Mouse (Mus musculus) hindbrain, embryonic 10.5 days (tissue): Measurements from ENCODE around the gene Wfikkn2. TPM values are rescaled to one million over a fixed set of nuclear protein-coding genes. Genes with fewer than 3 reads are reported as not detected.
A peak's percentile ranks its signal among the peaks of the same experiment; 100 is the strongest.
"Not testable (repeated sequence)": the region's sequence is repeated elsewhere in the genome, so short reads cannot be mapped to it uniquely, and the experiment has no call there.

ENCODE experiments used
- DNase-seq: peaks from one replicate; pipeline ENCODE4 v3.0.0-alpha.2; 2017; ENCODE audit warnings: low spot score
- H3K27ac ChIP-seq: fragments of 300-500 bp; sonication (generic); 2 replicates; pipeline ENCODE4 v1.5.1; 2016; ENCODE audit warnings: mild to moderate bottlenecking, moderate library complexity
- H3K27me3 ChIP-seq: fragments of 300-500 bp; sonication (generic); 2 replicates; pipeline ENCODE4 v1.6.1; 2016; ENCODE audit warnings: mild to moderate bottlenecking; ENCODE audit not compliant: poor library complexity, insufficient read depth, severe bottlenecking
- H3K36me3 ChIP-seq: fragments of 300-500 bp; sonication (generic); 2 replicates; pipeline ENCODE4 v1.6.1; 2016; ENCODE audit warnings: mild to moderate bottlenecking, moderate library complexity
- H3K4me1 ChIP-seq: fragments of 300-500 bp; sonication (generic); replicated peaks from 2 replicates; pipeline ENCODE4 v1.6.1; 2016; ENCODE audit warnings: mild to moderate bottlenecking
- H3K4me3 ChIP-seq: fragments of 300-500 bp; sonication (generic); 2 replicates; pipeline ENCODE4 v1.5.1; 2016; ENCODE audit warnings: mild to moderate bottlenecking, moderate library complexity
- H3K9me3 ChIP-seq: fragments of 300-500 bp; sonication (generic); 2 replicates; pipeline ENCODE4 v1.6.1; 2016; ENCODE audit warnings: mild to moderate bottlenecking, moderate library complexity
- WGBS: fragments of 180-500 bp; shearing (Covaris S2); methylation state at CpG from one replicate; pipeline ENCODE4 v1.1.7; 2016; 5-methylcytosine and 5-hydroxymethylcytosine counted together
- polyA plus RNA-seq: library from polyadenylated mRNA; unstranded; fragments of >200 nt; fragmentation: Nextera tagmentation; extraction: Ambion mirVana; gene quantifications from 2 replicates; pipeline ENCODE4 v1.2.1, GENCODE M21; 2016

Gene Wfikkn2
- polyA plus RNA-seq, 1 experiment from 2014 or later: 2.0 TPM

DNA sequence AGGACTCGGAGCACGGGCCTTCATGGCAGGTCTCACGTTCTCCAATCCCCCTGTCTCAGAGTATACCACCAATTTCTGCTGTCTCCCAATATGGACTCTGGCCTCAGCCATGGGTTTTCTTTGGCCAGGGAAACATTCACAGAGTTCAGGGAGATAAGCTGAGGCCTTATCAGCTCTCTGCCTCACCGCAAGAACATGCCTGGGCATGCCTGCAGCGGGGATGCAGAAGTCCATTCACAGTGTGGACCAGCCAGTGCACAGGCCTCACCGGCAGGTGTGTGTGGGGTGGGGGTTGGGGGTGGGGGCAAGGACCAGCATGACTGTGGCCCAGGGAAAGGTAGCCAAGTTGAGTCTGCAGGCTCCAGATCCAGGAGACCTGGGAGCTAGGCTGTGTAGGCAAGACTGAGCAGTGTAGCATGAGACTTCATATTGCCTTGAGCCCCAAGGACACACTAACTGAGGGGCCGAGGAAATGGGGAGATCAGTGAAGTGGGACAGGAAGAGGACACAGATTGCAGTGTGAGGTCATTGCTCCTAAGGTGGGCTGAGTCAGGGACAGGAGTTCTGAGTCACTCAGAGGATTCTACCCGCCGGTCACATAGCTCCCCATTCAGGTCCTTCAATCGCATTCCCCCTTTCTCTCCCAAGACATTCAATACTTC lies 28.5 kb upstream of the Wfikkn2 start:
- H3K4me1 ChIP-seq: peaks cover 15% of the 10 kb centered on the region
- H3K27me3 ChIP-seq: 0 out of 2 replicates have a peak, but pooled peaks cover 9% of the 10 kb centered on the region
- no peak overlapping the region for H3K4me3 ChIP-seq
- peak overlapping the region; percentile 41 for H3K27ac ChIP-seq
- DNase-seq: no peak
- no peaks in the 10 kb centered on the region for H3K9me3 ChIP-seq
- 95% methylated on average over 10 of the region's 10 CpGs for WGBS
- H3K36me3 ChIP-seq: no peaks in the 10 kb centered on the region

DNA sequence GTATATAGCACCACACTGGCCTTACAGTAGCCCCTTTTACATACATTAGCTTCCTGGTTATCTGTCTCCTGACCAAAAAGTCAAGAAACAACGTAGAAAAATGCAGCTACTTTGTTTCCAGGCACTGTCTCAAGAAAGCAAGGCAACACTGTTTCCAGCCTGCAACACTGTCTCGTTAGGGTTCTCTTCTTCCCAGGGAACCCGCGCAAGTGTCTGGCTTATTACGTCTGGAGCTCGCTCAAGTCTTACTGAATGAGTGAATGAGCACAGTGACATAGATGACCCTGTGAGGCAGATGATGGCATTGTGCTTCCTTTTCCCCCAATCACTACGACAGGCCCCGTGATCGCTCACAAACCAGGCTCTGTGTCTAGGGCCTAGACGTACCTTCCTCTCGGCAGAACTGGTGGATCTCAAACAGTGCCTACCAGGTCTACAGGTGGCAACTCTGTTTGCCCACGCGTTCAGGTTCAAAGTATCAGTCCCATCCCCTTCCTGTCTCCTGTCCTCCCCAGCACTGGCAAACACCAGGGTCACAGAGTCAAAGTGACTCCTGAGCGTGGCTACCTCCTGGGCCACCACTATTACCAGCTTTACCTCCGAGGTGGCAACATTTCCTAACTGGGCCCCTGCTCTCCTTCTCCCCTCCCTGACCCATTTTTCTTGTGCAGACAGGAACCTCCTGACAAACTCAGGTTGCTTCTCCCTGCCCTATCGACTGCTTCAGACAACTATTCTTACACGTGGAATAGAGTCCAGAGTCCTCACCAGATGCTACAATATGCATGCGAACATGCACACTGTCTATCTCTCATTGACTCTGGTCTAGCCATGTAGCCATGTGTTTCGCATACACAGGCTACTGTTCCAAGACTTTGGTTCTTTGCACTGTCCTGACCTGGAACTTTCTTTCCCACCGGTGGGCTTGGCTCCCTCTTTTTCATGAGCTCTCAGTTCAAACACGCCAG lies 27.4 kb upstream of the Wfikkn2 start:
- H3K27ac ChIP-seq: no peak overlapping the region
- H3K4me1 ChIP-seq: peaks cover 15% of the 10 kb centered on the region
- no peaks in the 10 kb centered on the region for H3K36me3 ChIP-seq
- no peak for DNase-seq
- no peaks in the 10 kb centered on the region for H3K9me3 ChIP-seq
- no peak overlapping the region for H3K4me3 ChIP-seq
- WGBS: 89% methylated on average over 21 of the region's 21 CpGs
- 0 out of 2 replicates have a peak, but pooled peaks cover 9% of the 10 kb centered on the region for H3K27me3 ChIP-seq

DNA sequence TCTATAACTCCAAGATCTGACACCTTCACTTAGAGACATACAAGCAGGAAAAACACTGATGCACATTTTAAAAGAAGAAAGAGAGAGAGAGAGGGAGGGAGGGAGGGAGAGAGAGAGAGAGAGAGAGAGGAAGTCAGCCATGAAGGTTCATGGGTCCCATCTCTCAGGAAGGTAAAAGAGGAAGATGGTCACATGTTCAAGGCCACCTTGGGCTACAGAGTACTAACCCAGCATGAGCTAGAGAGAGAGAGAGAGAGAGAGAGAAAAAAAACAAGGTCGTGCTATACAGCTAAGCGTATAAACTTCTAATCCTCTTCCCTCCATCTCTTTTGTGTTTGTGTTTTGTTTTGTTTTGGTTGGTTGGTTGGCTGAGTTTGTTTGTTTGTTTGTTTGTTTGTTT lies 25.2 kb upstream of the Wfikkn2 start:
- Histone ChIP-seq H3K4me3 (no peak overlapping the region), H3K9me3 (no peaks in the 10 kb centered on the region), H3K27ac (no peak overlapping the region), H3K27me3 (0 out of 2 replicates have a peak, but pooled peaks cover 7% of the 10 kb centered on the region), H3K4me1 (peaks cover 5% of the 10 kb centered on the region; the same call in 1 of the 2 replicates), H3K36me3 (no peaks in the 10 kb centered on the region)
- WGBS: 86% methylated on average over 2 of the region's 2 CpGs
- DNase-seq: no peak

DNA sequence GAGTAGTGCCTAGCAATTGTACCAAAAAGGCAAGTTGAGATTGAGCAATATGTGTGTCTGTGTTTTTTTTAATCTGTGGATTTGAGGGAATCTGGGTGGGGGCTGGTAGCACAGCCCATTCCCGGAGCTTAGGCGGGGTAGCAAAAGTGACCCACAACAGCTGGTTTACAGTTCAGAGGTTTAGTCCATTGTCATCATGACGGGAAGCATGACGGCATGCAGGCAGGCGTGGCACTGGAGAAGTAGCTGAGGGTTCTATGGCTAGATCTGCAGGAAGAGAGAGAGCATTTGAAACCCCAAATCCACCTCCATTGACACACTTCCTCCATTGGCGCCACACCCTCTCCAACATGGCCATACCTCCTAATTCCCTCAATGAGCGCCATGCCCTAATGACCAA lies 24.1 kb upstream of the Wfikkn2 start:
- DNase-seq: no peak
- H3K27me3 ChIP-seq: no peaks in the 10 kb centered on the region
- H3K27ac ChIP-seq: no peak overlapping the region
- H3K4me1 ChIP-seq: peaks cover 10% of the 10 kb centered on the region
- no peaks in the 10 kb centered on the region for H3K36me3 ChIP-seq
- no peaks in the 10 kb centered on the region for H3K9me3 ChIP-seq
- WGBS: 90% methylated on average over 7 of the region's 7 CpGs
- no peak overlapping the region for H3K4me3 ChIP-seq

DNA sequence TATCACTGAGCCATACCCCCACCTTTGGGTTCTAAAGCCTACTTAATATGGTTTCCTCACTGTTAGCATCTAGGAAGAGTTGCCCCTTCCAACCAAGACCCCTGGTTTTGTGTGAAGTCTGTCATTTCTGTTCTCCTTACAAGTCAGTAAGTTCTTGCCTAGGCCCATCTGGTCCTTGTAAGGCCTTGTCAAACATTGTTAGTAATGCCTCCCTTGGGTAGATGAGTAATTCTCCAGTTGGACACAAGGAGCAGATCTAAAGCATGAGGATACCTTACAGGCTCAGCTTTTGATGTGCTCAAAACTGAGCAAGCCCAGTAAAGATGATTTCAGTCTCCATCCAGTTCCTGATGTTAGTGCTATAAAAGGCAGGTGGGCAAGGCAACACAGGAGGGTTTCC lies 23.0 kb upstream of the Wfikkn2 start:
- H3K27me3 ChIP-seq: no peaks in the 10 kb centered on the region
- H3K36me3 ChIP-seq: no peaks in the 10 kb centered on the region
- no peak overlapping the region for H3K4me3 ChIP-seq
- H3K4me1 ChIP-seq: peaks cover 15% of the 10 kb centered on the region
- DNase-seq: no peak
- no peaks in the 10 kb centered on the region for H3K9me3 ChIP-seq
- no peak overlapping the region for H3K27ac ChIP-seq

DNA sequence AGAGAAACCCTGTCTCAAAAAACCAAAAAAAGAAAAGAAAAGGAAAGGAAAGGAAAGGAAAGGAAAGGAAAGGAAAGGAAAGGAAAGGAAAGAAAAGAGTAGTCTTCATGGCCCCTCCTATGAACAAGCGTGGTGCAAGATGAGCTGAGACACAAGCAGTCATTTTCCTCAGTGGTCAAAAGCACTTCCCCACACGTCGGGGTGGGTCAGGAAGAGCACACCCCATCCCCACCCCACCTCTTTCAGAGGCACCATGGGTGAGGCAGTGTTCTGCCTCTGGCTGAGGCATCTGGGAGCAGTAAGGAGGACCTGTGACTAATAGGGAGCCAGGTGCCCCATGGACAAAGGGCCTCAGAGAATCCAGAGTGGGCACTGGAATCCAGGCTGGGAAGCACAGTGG lies 20.4 kb upstream of the Wfikkn2 start:
- H3K36me3 ChIP-seq, DNase-seq, H3K9me3 ChIP-seq, H3K27ac ChIP-seq, H3K27me3 ChIP-seq, H3K4me3 ChIP-seq: not testable (repeated sequence)
- peaks cover 22% of the 10 kb centered on the region for H3K4me1 ChIP-seq
- 83% methylated on average over 3 of the region's 3 CpGs for WGBS

DNA sequence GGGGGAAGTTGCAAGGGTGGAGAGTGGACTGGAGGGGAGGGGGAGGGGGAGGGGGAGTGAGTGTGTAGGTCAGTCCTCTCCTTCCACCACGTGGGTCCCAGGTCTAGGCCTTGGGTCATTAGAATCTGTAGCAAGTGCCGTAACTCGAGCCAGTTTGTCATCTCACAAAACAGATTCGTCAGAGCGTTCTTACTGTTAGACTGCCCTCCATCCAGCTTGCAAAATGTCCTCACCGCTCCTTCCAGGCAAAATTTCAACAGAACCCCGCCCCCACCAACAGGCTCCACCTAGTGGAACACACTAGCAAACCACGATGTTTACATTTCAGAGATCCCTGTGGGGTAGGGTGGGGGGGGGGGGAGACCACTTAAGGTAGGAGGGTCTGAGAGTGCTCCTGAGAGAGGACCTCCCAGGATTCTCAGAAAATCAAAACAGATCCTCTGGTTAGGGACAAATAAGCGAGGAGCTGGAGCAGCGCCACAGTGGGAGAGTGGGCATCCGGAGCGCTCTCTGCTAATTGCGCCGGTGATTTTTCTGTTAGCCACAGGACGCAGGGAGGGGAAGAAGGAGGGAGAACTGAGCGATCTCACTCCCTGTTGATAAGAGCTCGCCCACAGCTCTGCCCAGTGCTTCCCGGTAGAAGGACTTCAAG lies 19.5 kb upstream of the Wfikkn2 start:
- Histone ChIP-seq H3K4me1 (peaks cover 25% of the 10 kb centered on the region), H3K27ac (peak overlapping the region; percentile 74), H3K36me3 (no peaks in the 10 kb centered on the region), H3K27me3 (no peaks in the 10 kb centered on the region), H3K9me3 (no peaks in the 10 kb centered on the region), H3K4me3 (peak overlapping the region; percentile 51)
- WGBS: 3% methylated on average over 18 of the region's 18 CpGs
- peak; percentile 63 for DNase-seq

DNA sequence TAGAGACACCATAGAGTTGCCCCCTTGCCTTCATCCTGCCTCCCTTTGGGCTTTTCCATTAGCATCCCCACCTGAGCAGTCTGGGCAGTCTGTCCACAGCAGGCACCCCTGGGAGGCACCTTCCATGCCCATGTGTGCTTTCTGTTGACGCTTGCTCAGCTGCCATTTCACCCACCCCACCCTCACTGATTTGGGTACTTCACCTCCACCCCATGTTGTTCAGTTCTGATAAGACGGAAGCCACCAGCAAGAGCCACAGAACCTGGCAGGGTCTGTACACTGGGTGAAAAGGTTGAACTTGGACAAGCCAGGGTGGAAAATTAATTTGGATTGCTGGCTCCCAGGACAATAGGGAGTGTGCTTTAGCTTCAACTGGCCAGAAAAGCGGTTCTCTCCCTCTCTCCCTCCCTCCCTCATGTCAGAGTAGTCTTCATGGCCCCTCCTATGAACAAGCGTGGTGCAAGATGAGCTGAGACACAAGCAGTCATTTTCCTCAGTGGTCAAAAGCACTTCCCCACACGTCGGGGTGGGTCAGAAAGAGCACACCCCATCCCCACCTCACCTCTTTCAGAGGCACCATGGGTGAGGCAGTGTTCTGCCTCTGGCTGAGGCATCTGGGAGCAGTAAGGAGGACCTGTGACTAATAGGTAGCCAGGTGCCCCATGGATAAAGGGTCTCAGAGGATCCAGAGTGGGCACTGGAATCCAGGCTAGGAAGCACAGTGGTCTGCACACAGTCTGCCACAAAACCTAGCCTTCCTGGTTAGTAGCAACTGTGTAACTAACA lies 16.0 kb upstream of the Wfikkn2 start:
- Histone ChIP-seq H3K27ac (no peak overlapping the region), H3K27me3 (no peaks in the 10 kb centered on the region), H3K4me1 (peaks cover 25% of the 10 kb centered on the region), H3K36me3 (no peaks in the 10 kb centered on the region), H3K4me3 (no peak overlapping the region), H3K9me3 (no peaks in the 10 kb centered on the region)
- DNase-seq: no peak
- WGBS: 73% methylated on average over 6 of the region's 6 CpGs

DNA sequence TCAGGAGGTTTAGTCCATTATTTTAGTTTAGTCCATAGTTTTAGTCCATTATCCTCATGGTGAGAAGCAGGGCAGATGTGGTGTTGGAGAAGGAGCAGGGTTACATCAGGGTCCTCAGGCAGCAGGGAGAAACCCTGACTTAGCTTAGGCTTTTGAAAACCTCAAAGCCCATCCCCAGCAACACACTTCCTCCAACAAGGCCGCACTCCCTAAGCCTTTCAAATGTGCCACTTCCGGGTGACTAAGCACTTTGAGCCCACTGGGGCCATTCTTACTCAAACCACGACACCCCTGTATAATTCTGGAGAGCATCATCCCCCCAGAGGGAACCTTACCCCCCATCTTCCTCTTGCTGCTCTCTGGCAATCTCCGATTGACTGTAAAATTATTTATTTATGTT lies 14.0 kb upstream of the Wfikkn2 start:
- no peaks in the 10 kb centered on the region for H3K36me3 ChIP-seq
- no peaks in the 10 kb centered on the region for H3K27me3 ChIP-seq
- 0 out of 2 replicates have a peak, but pooled peaks cover 14% of the 10 kb centered on the region for H3K4me1 ChIP-seq
- no peak overlapping the region for H3K4me3 ChIP-seq
- no peak for DNase-seq
- no peaks in the 10 kb centered on the region for H3K9me3 ChIP-seq
- H3K27ac ChIP-seq: no peak overlapping the region
- 68% methylated on average over 4 of the region's 4 CpGs for WGBS

DNA sequence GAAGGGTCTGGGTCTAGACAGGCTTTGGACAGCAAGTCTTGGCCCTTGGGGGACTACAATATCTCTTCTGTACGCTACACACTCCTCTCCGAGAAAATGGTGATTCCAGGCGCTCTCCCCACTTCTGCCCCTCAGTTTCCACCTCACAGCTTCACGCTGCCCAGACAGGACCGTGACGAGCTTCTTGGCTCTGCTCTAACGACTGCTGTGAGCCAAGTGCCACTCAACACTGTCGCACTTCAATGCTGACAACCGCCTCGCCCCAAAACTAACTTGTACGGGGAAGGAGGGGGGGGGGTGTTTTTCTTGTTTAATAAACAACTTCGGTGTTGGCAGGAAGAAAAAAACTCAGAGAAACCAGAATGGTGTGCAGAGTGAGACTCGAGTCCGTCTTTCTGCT lies 12.2 kb upstream of the Wfikkn2 start:
- 82% methylated on average over 14 of the region's 14 CpGs for WGBS
- H3K9me3 ChIP-seq: no peaks in the 10 kb centered on the region
- H3K27ac ChIP-seq: no peak overlapping the region
- no peaks in the 10 kb centered on the region for H3K27me3 ChIP-seq
- H3K4me3 ChIP-seq: no peak overlapping the region
- no peak for DNase-seq
- 0 out of 2 replicates have a peak, but pooled peaks cover 10% of the 10 kb centered on the region for H3K4me1 ChIP-seq
- no peaks in the 10 kb centered on the region for H3K36me3 ChIP-seq

DNA sequence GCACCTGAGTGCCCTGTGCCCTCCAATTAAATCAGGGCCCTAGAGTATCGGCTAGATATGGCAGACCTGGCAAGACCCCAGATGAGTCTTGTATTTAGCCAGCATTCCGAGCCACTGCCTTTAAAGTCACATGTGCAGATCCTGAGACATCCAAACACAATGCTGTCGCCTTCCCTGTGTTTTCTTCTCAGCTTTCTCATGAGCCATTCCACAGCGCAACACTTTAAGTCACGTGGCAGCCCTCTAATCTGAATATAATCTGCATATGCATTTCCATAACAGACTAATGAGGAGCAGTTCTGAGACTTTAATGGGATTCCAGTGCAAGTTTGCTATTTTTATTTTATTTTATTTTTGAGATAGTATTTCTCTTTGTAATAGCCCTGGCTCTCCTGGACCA lies 9.9 kb upstream of the Wfikkn2 start:
- no peaks in the 10 kb centered on the region for H3K36me3 ChIP-seq
- no peaks in the 10 kb centered on the region for H3K27me3 ChIP-seq
- H3K9me3 ChIP-seq: no peaks in the 10 kb centered on the region
- DNase-seq: no peak
- no peak overlapping the region for H3K4me3 ChIP-seq
- no peak overlapping the region for H3K27ac ChIP-seq
- 81% methylated on average over 5 of the region's 5 CpGs for WGBS
- H3K4me1 ChIP-seq: no peaks in the 10 kb centered on the region

DNA sequence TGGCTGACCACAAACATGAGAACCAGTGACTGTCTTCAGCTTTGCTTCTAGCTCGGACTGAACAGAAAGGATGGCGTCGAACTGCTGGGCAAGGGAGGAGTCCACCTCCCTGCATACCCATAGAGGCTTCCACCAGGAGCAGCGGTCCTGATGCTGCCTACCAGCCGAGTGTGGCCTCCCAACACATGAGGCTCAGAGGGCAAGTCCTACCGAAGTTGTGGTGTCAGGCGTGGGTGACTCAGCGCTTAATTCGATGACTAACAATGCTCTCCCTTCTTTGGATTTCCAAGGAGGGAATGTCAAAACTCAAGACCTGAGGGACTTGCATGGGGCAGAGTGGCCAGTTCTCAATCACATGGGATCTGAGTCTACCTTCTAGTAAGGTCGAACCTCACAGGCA lies 7.9 kb upstream of the Wfikkn2 start:
- Histone ChIP-seq H3K27me3 (peaks cover under 1% of the 10 kb centered on the region; the same call in 1 of the 2 replicates), H3K9me3 (no peaks in the 10 kb centered on the region), H3K27ac (no peak overlapping the region), H3K4me1 (no peaks in the 10 kb centered on the region), H3K36me3 (no peaks in the 10 kb centered on the region), H3K4me3 (no peak overlapping the region)
- 87% methylated on average over 10 of the region's 10 CpGs for WGBS
- no peak for DNase-seq
